18 mouse cellular contexts compared by ENCODE assay signal in genomic region chr5:34433786-34434185, GRCm38 (mm10).
"Had no signal": no experiment of that assay in that cellular context is flagged by ENCODE, and none has a peak within 500 bp of the region (broad histone marks: within the 10 kb centered on the region; RNA-seq: fewer than 3 reads in every experiment).

No protein-coding gene starts in this region.

- H3K9me3 ChIP-seq: hindbrain, embryonic 15.5 days; limb, embryonic 12.5 days; limb, embryonic 15.5 days; midbrain, embryonic 12.5 days; midbrain, embryonic 15.5 days; neural tube, embryonic 13.5 days; stomach, embryonic 15.5 days had no signal

- H3K9ac ChIP-seq: hindbrain, embryonic 15.5 days; limb, embryonic 12.5 days; limb, embryonic 15.5 days; liver, embryonic 14.5 days; liver, postnatal 0 days; lung, embryonic 14.5 days; midbrain, embryonic 12.5 days; midbrain, embryonic 15.5 days; neural tube, embryonic 13.5 days; stomach, embryonic 15.5 days had no signal

- H3K4me1 ChIP-seq: hindbrain, embryonic 15.5 days; limb, embryonic 12.5 days; limb, embryonic 15.5 days; midbrain, embryonic 12.5 days; midbrain, embryonic 15.5 days; stomach, embryonic 15.5 days had no signal

- ATAC-seq: liver, postnatal 0 days; lung, postnatal 0 days; midbrain, embryonic 15.5 days had no signal

- H3K4me3 ChIP-seq: hindbrain, embryonic 15.5 days; limb, embryonic 12.5 days; limb, embryonic 15.5 days; midbrain, embryonic 12.5 days; midbrain, embryonic 15.5 days; myocyte; neural tube, embryonic 13.5 days; stomach, embryonic 15.5 days had no signal

- DNase-seq: left cerebral cortex, postnatal 4 days; liver, postnatal 0 days; lung, embryonic 14.5 days; retina, postnatal 1 day; spleen, adult 18-20 months; thymus, postnatal 25 days had no signal

- H3K4me2 ChIP-seq: hindbrain, embryonic 15.5 days; limb, embryonic 12.5 days; limb, embryonic 15.5 days; liver, embryonic 11.5 days; lung, embryonic 14.5 days; midbrain, embryonic 12.5 days; midbrain, embryonic 15.5 days; neural tube, embryonic 13.5 days; stomach, embryonic 15.5 days had no signal

- H3K27ac ChIP-seq: hindbrain, embryonic 15.5 days; limb, embryonic 12.5 days; limb, embryonic 15.5 days; liver, embryonic 14.5 days; macrophage; midbrain, embryonic 12.5 days; midbrain, embryonic 15.5 days; neural tube, embryonic 13.5 days; stomach, embryonic 15.5 days had no signal

- H3K27me3 ChIP-seq: hindbrain, embryonic 15.5 days; limb, embryonic 12.5 days; limb, embryonic 15.5 days; midbrain, embryonic 12.5 days; midbrain, embryonic 15.5 days; neural tube, embryonic 13.5 days; stomach, embryonic 15.5 days had no signal
